20 mouse cellular contexts compared by ENCODE assay signal in genomic region chr1:168118077-168118476, GRCm38 (mm10).
DNase-seq lines count a peak whose midpoint lies in the region; ATAC-seq lines count a peak whose summit lies in the region.
"Had no signal": no experiment of that assay in that cellular context is flagged by ENCODE, and none has a peak within 500 bp of the region (broad histone marks: within the 10 kb centered on the region; RNA-seq: fewer than 3 reads in every experiment).

No protein-coding gene starts in this region.

- intact Hi-C loops in left cerebral cortex, postnatal 4 days (cut with DNase I), result no loop called here

- peak; percentile 80 for ATAC-seq in frontal cortex, adult (ENCODE audit: low TSS enrichment)
- ATAC-seq: activated CD4-positive, CD25-positive, alpha-beta regulatory T cell, adult 4 months; CD4-positive, CD25-positive, alpha-beta regulatory T cell, adult 4 months; Patski had no signal

- DNase-seq in frontal cortex, postnatal 14 days (ENCODE audit: low spot score in 2 of 2), result no peak
- peak; percentile 39 for DNase-seq in brain, adult 2 months (ENCODE audit: low read depth, low spot score)
- peak; percentile 22 for DNase-seq in telencephalon, adult 2 months (ENCODE audit: low read depth, low spot score)
- DNase-seq in left cerebral cortex, postnatal 4 days, result no peak
- DNase-seq in spleen, postnatal 14 days (ENCODE audit: low spot score in 2 of 2), result no peak
- DNase-seq: adrenal gland, adult 2 months; adrenal gland, adult 8-10 months; adrenal gland, postnatal 10 days; adrenal gland, postnatal 14 days; adrenal gland, postnatal 25 days; adrenal gland, postnatal 36 days; B cell, adult 2 months; cerebellum, adult 11 months; cerebellum, adult 11-12 months; cerebellum, adult 18-20 months; cerebellum, adult 2 months had no signal

Comparison
In these comparisons a context has a peak if more than half of its experiments do, and no peak if none do; other contexts are left out.
1. DNase-seq: peak in brain, adult 2 months (single experiment) and telencephalon, adult 2 months (single experiment); none in frontal cortex, postnatal 14 days (0 of 2), left cerebral cortex, postnatal 4 days (single experiment) and spleen, postnatal 14 days (0 of 2).